Mouse (Mus musculus) small intestine, adult 2 months (tissue): ENCODE results near the gene Map3k4. TPM values are rescaled to one million over a fixed set of nuclear protein-coding genes. Genes with fewer than 3 reads are reported as not detected.
"Not testable (repeated sequence)": the region's sequence is repeated elsewhere in the genome, so short reads cannot be mapped to it uniquely, and the experiment has no call there.

Experiments
- H3K27ac ChIP-seq: fragments of 200-500 bp; 2 replicates; pipeline ENCODE4 v1.5.1; 2012; ENCODE audit warnings: low read depth, low read length, control low read depth, inconsistent platforms; ENCODE audit not compliant: insufficient read depth
- H3K27me3 ChIP-seq: fragments of 200-500 bp; 2 replicates; pipeline ENCODE4 v1.6.1; 2012; ENCODE audit warnings: mild to moderate bottlenecking, moderate library complexity, low read length, inconsistent platforms; ENCODE audit not compliant: control insufficient read depth, insufficient read depth
- H3K36me3 ChIP-seq: fragments of 200-500 bp; 2 replicates; pipeline ENCODE4 v1.6.1; 2012; ENCODE audit warnings: mild to moderate bottlenecking, low read length, control low read depth, inconsistent platforms; ENCODE audit not compliant: control insufficient read depth, insufficient read depth
- H3K4me1 ChIP-seq: fragments of 200-500 bp; 2 replicates; pipeline ENCODE4 v1.6.1; 2012; ENCODE audit warnings: low read length, inconsistent platforms, mixed read lengths; ENCODE audit not compliant: control insufficient read depth, insufficient read depth, insufficient read length
- H3K4me3 ChIP-seq: fragments of 200-500 bp; 2 replicates; pipeline ENCODE4 v1.5.1; 2012; ENCODE audit warnings: low read depth, mild to moderate bottlenecking, control low read depth, inconsistent platforms, low read length, moderate library complexity
- CTCF ChIP-seq: fragments of 200-500 bp; IDR thresholded peaks from 2 replicates; pipeline ENCODE4 v1.5.1; 2012; ENCODE audit warnings: low read depth, mild to moderate bottlenecking, control low read depth, inconsistent platforms, low read length, moderate library complexity, mixed read lengths; ENCODE audit not compliant: insufficient replicate concordance, insufficient read length; ENCODE audit errors: extremely low read depth
- POLR2A ChIP-seq: fragments of 200-500 bp; IDR thresholded peaks from 2 replicates; pipeline ENCODE4 v1.6.1; 2012; ENCODE audit warnings: low read depth, mild to moderate bottlenecking, control low read depth, inconsistent platforms, low read length, moderate library complexity
- WGBS: fragments of 180-500 bp; shearing (Covaris S2); methylation state at CpG from one replicate; pipeline ENCODE4 v1.1.7; 2018; 5-methylcytosine and 5-hydroxymethylcytosine counted together
- polyA plus RNA-seq: library from polyadenylated mRNA; depleted of rRNA; stranded (reverse); fragments of >200 nt; gene quantifications from 2 replicates; pipeline ENCODE4 v1.2.3, GENCODE M21; 2012

Map3k4 gene
- polyA plus RNA-seq, 1 experiment, result 44.2 TPM

GRCm38 (mm10) chr17:12230167-12230566 is 88.4 kb downstream of the Map3k4 start:
- Histone ChIP-seq H3K36me3 (peaks cover 59% of the 10 kb centered on the region), H3K27ac (no peak overlapping the region), H3K27me3 (no peaks in the 10 kb centered on the region), H3K4me3 (no peak overlapping the region), H3K4me1 (peaks cover 2% of the 10 kb centered on the region; the same call in 1 of the 2 replicates)
- 84% methylated on average over 6 of the region's 6 CpGs for WGBS
- no peak for TF ChIP-seq CTCF

- Histone ChIP-seq H3K4me3 (no peak overlapping the region), H3K36me3 (peaks cover 56% of the 10 kb centered on the region), H3K27ac (no peak overlapping the region), H3K27me3 (no peaks in the 10 kb centered on the region), H3K4me1 (peaks cover 2% of the 10 kb centered on the region; the same call in 1 of the 2 replicates)
- TF ChIP-seq POLR2A (no peak), CTCF (no peak)
- 87% methylated on average over 9 of the region's 9 CpGs for WGBS
These were observed 88.8 kb downstream of the Map3k4 start for GRCm38 (mm10) chr17:12229756-12230155.

- TF ChIP-seq CTCF (no peak), POLR2A (no peak)
- H3K27ac ChIP-seq, result no peak overlapping the region
- no peaks in the 10 kb centered on the region for H3K27me3 ChIP-seq
- H3K4me1 ChIP-seq, result peaks cover 2% of the 10 kb centered on the region; the same call in 1 of the 2 replicates
- 92% methylated on average over 7 of the region's 7 CpGs for WGBS
- no peak overlapping the region for H3K4me3 ChIP-seq
- peaks cover 50% of the 10 kb centered on the region for H3K36me3 ChIP-seq
These were observed 90.1 kb downstream of the Map3k4 start for GRCm38 (mm10) chr17:12228471-12228870.

GRCm38 (mm10) chr17:12228001-12228400 is 90.6 kb downstream of the Map3k4 start:
- Histone ChIP-seq H3K27me3 (no peaks in the 10 kb centered on the region), H3K4me1 (peaks cover 2% of the 10 kb centered on the region; the same call in 1 of the 2 replicates), H3K4me3 (no peak overlapping the region), H3K36me3 (peaks cover 47% of the 10 kb centered on the region), H3K27ac (no peak overlapping the region)
- 88% methylated on average over 10 of the region's 10 CpGs for WGBS
- TF ChIP-seq CTCF (no peak), POLR2A (no peak)

GRCm38 (mm10) chr17:12226551-12226950 is 92.0 kb downstream of the Map3k4 start:
- WGBS, result 71% methylated on average over 12 of the region's 12 CpGs
- Histone ChIP-seq H3K27me3 (no peaks in the 10 kb centered on the region), H3K4me1 (peaks cover 2% of the 10 kb centered on the region; the same call in 1 of the 2 replicates), H3K36me3 (peaks cover 45% of the 10 kb centered on the region), H3K27ac (no peak overlapping the region), H3K4me3 (no peak overlapping the region)
- TF ChIP-seq CTCF (peak; percentile 38; the same call in 1 of the 2 replicates), POLR2A (no peak)

- 61% methylated on average over 1 of the region's 1 CpGs for WGBS
- no peaks in the 10 kb centered on the region for H3K4me1 ChIP-seq
- no peak overlapping the region for H3K27ac ChIP-seq
- no peak for TF ChIP-seq CTCF
- no peak for TF ChIP-seq POLR2A
- H3K36me3 ChIP-seq, result peaks cover 39% of the 10 kb centered on the region
- H3K4me3 ChIP-seq, result no peak overlapping the region
- H3K27me3 ChIP-seq, result no peaks in the 10 kb centered on the region
These were observed 93.4 kb downstream of the Map3k4 start for GRCm38 (mm10) chr17:12225227-12225626.

GRCm38 (mm10) chr17:12224551-12224950 is 94.0 kb downstream of the Map3k4 start:
- H3K27ac ChIP-seq, H3K4me1 ChIP-seq, H3K27me3 ChIP-seq, H3K4me3 ChIP-seq: not testable (repeated sequence)
- 88% methylated on average over 7 of the region's 7 CpGs for WGBS
- H3K36me3 ChIP-seq, result peaks cover 43% of the 10 kb centered on the region

GRCm38 (mm10) chr17:12224145-12224544 is 94.5 kb downstream of the Map3k4 start:
- Histone ChIP-seq H3K27ac (no peak overlapping the region), H3K36me3 (peaks cover 44% of the 10 kb centered on the region), H3K27me3 (no peaks in the 10 kb centered on the region), H3K4me1 (no peaks in the 10 kb centered on the region), H3K4me3 (no peak overlapping the region)
- 86% methylated on average over 9 of the region's 9 CpGs for WGBS
- TF ChIP-seq CTCF, result no peak
